Mouse (Mus musculus): ENCODE measurements around the gene Gm5089.

- TF ChIP-seq CTCF (IDR thresholded peaks at IDR 0.05; ENCODE audit: extremely low read depth, insufficient read length, insufficient replicate concordance, low read depth, low read length) (no peak), POLR2A (IDR thresholded peaks at IDR 0.05; ENCODE audit: low read depth, low read length) (no peak)
These were observed 57.8 kb downstream of the Gm5089 start for GRCm38 (mm10) chr14:122393119-122393518.
